Mouse (Mus musculus) cortical plate, adult 2 months (tissue): ENCODE data around the gene Kitl.

Source experiments
- CTCF ChIP-seq: fragments of 200-500 bp; IDR thresholded peaks from 2 replicates; pipeline ENCODE4 v1.5.1; 2011; ENCODE audit warnings: mild to moderate bottlenecking, control low read depth, low read length; ENCODE audit not compliant: insufficient read depth; ENCODE audit errors: extremely low read depth
- POLR2A ChIP-seq: fragments of 200-500 bp; IDR thresholded peaks from 2 replicates; pipeline ENCODE4 v1.6.1; 2011; ENCODE audit warnings: mild to moderate bottlenecking, low read length, control low read depth; ENCODE audit not compliant: insufficient read depth; ENCODE audit errors: extremely low read depth

GRCm38 (mm10) chr10:100022835-100023093 lies 7.3 kb downstream of the Kitl start:
- TF ChIP-seq POLR2A, result no peak
- TF ChIP-seq CTCF, result no peak
